Mouse (Mus musculus): ENCODE data around the gene Art4.

GRCm38 (mm10) chr6:136903885-136904470, 46.4 kb upstream of the Art4 start:
- no peak for TF ChIP-seq ZMIZ1 (IDR thresholded peaks at IDR 0.05; ENCODE audit: low read depth, low read length)
- no peak for TF ChIP-seq CTCF (conservative IDR thresholded peaks at IDR 0.05 in 1 of 2, IDR thresholded peaks at IDR 0.05 in 1 of 2; ENCODE audit: low read depth in 2 of 2, low read length in 2 of 2)
- TF ChIP-seq HCFC1 (IDR thresholded peaks at IDR 0.05; ENCODE audit: low read depth, low read length) = no peak
- no peak for TF ChIP-seq MAX (IDR thresholded peaks at IDR 0.05; ENCODE audit: low read length)
- no peak for TF ChIP-seq USF1 (IDR thresholded peaks at IDR 0.05; ENCODE audit: low read depth, low read length)
- no peak for TF ChIP-seq NELFE (IDR thresholded peaks at IDR 0.05; ENCODE audit: low read depth, low read length)
- TF ChIP-seq MAFK (IDR thresholded peaks at IDR 0.05; ENCODE audit: insufficient replicate concordance, low read length) = no peak
- TF ChIP-seq GABPA (IDR thresholded peaks at IDR 0.05; ENCODE audit: insufficient replicate concordance, low read depth, low read length) = no peak
- no peak for TF ChIP-seq POLR2AphosphoS2 (IDR thresholded peaks at IDR 0.05; ENCODE audit: low read depth, low read length)
- TF ChIP-seq EP300 (IDR thresholded peaks at IDR 0.05; ENCODE audit: low read length) = no peak
- no peak for TF ChIP-seq MXI1 (IDR thresholded peaks at IDR 0.05; ENCODE audit: low read depth, low read length)
- no peak for TF ChIP-seq E2F4 (IDR thresholded peaks at IDR 0.05; ENCODE audit: insufficient replicate concordance, low read depth, low read length)

All from CH12.LX (cell line).